Mouse (Mus musculus) lung, adult 2 months (tissue): ENCODE measurements around the gene Irf3. TPM values are rescaled to one million over a fixed set of nuclear protein-coding genes. Genes with fewer than 3 reads are reported as not detected.

Experiments used
- DNase-seq: peaks from one replicate; pipeline ENCODE4 v3.0.0; 2022
- H3K4me1 ChIP-seq: fragments of 200-500 bp; 2 replicates; pipeline ENCODE4 v1.6.1; 2011; ENCODE audit warnings: low read length; ENCODE audit not compliant: control insufficient read depth, insufficient read depth
- H3K4me3 ChIP-seq: fragments of 200-500 bp; replicated peaks from 2 replicates; pipeline ENCODE3; 2011; ENCODE audit warnings: low read depth, mild to moderate bottlenecking, control low read depth, low read length; ENCODE audit errors: extremely low read depth
- CTCF ChIP-seq: fragments of 200-500 bp; IDR thresholded peaks from 2 replicates; pipeline ENCODE4 v1.5.1; 2011; ENCODE audit warnings: mild to moderate bottlenecking, low read length, control low read depth; ENCODE audit not compliant: insufficient read depth
- POLR2A ChIP-seq: fragments of 200-500 bp; IDR thresholded peaks from 2 replicates; pipeline ENCODE4 v1.6.1; 2011; ENCODE audit warnings: low read depth, mild to moderate bottlenecking, control low read depth, low read length, borderline replicate concordance; ENCODE audit errors: extremely low read depth
- WGBS: fragments of 180-500 bp; shearing (Covaris S2); methylation state at CpG from one replicate; pipeline ENCODE4 v1.1.7; 2018; 5-methylcytosine and 5-hydroxymethylcytosine counted together
- polyA plus RNA-seq: library from polyadenylated mRNA; depleted of rRNA; stranded (reverse); fragments of >200 nt; gene quantifications from 2 replicates; pipeline ENCODE4 v1.2.3, GENCODE M21; 2012

The Irf3 gene
- polyA plus RNA-seq, 1 experiment: 130 TPM

GRCm38 (mm10) chr7:45013366-45014095 lies 16.1 kb downstream of the Irf3 start:
- Histone ChIP-seq H3K4me1 (no peaks in the 10 kb centered on the region; the same call in 1 of the 2 replicates), H3K4me3 (no peak overlapping the region)
- no peak for TF ChIP-seq POLR2A
- TF ChIP-seq CTCF: no peak
- 90% methylated on average over 16 of the region's 16 CpGs for WGBS
- no peak for DNase-seq

- H3K4me1 ChIP-seq: no peaks in the 10 kb centered on the region; the same call in 1 of the 2 replicates
- no peak for DNase-seq
- WGBS: 87% methylated on average over 3 of the region's 3 CpGs
- TF ChIP-seq CTCF (no peak), POLR2A (no peak)
- no peak overlapping the region for H3K4me3 ChIP-seq
Observed at GRCm38 (mm10) chr7:45014096-45014451, 16.6 kb downstream of the Irf3 start.

GRCm38 (mm10) chr7:45015344-45015956 lies 18.0 kb downstream of the Irf3 start:
- DNase-seq: peak; percentile 33
- under 1% methylated on average over 20 of the region's 20 CpGs for WGBS
- TF ChIP-seq CTCF: no peak
- peak overlapping the region; percentile 74 for H3K4me3 ChIP-seq
- H3K4me1 ChIP-seq: peaks cover 2% of the 10 kb centered on the region; the same call in 1 of the 2 replicates

DNA sequence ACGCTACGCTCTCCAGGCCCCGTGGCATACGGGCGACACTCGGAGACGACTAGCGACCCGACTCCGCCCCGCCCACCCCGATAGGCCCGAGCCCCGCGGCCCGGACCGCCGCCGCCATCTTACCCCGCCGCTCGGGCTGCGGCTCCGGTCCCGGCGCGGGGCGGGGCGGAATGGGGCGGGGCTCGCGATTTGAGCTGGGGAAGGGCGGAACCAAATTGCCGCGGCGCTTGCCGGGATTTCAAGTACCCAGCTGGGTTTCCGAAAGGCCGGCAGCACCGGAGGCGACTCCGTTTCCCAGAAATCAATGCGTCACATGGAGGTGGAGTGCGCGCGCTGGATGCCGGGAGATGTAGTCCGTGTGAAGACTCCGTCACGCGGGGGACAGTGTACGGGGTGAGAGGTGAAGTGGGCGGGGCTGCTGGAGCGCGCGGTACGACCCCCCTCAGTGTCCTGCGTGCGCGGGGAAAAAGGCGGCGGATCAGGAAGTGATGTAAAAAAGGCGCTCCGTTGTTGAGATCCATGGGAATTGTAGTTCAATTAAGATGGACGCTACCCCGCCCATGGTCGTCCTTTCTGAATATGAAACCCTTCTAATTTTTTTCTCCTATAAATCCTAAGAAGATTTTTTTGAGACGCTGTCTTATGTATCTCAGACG lies 18.6 kb downstream of the Irf3 start, which contains the start of gene Scaf1:
Scaf1 (minus strand) TSS at position 407 of the 656 bp plus-strand sequence.
- peak; percentile 99 for DNase-seq
- peak within 1 kb of the TSS; percentile 74 for H3K4me3 ChIP-seq
- peaks cover 2% of the 10 kb centered on the region; the same call in 1 of the 2 replicates for H3K4me1 ChIP-seq
- WGBS: 1% methylated on average over 69 of the region's 69 CpGs
- TF ChIP-seq CTCF: no peak
- peak; percentile 63 for TF ChIP-seq POLR2A

- WGBS: 1% methylated on average over 4 of the region's 4 CpGs
- H3K4me1 ChIP-seq: peaks cover 2% of the 10 kb centered on the region; the same call in 1 of the 2 replicates
- TF ChIP-seq CTCF (no peak), POLR2A (no peak)
- peak overlapping the region; percentile 34 for H3K4me3 ChIP-seq
- no peak for DNase-seq
Observed at GRCm38 (mm10) chr7:45016761-45017160, 19.3 kb downstream of the Irf3 start.

GRCm38 (mm10) chr7:45017242-45018061 lies 20.0 kb downstream of the Irf3 start, which contains the start of gene Rras:
TSS of gene Rras (plus strand) at chr7:45017961.
- H3K4me1 ChIP-seq: peaks cover 2% of the 10 kb centered on the region; the same call in 1 of the 2 replicates

GRCm38 (mm10) chr7:45019031-45019571 lies 21.7 kb downstream of the Irf3 start:
- peak overlapping the region; percentile 76 for H3K4me3 ChIP-seq
- 10% methylated on average over 8 of the region's 8 CpGs for WGBS
- TF ChIP-seq CTCF (no peak), POLR2A (peak; percentile 76; the same call in 1 of the 2 replicates)
- DNase-seq: peak; percentile 71
- peaks cover 2% of the 10 kb centered on the region; the same call in 1 of the 2 replicates for H3K4me1 ChIP-seq

More at GRCm38 (mm10) chr7:45017242-45018061, 20.0 kb downstream of the Irf3 start, which contains the start of gene Rras:
- DNase-seq: peak; percentile 85
- peak within 1 kb of the TSS; percentile 76 for H3K4me3 ChIP-seq
- TF ChIP-seq POLR2A: peak; percentile 90
- no peak for TF ChIP-seq CTCF
- whole genome bisulfite sequencing: under 1% methylated on average over 36 of the region's 36 CpGs

DNA sequence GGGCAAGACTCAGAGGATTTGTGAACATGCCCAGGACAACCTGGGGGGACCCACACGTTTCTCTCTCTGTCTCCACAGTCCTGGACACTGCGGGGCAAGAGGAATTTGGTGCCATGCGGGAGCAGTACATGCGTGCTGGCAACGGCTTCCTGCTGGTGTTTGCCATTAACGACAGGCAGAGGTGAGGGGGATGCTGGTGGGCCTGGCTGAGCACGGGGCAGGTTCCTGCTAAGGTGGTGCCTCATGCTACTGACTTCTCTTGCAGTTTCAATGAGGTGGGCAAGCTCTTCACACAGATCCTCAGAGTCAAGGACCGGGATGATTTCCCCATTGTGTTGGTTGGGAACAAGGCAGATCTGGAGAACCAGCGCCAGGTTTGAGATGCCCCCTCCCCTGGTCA lies 22.8 kb downstream of the Irf3 start:
- WGBS: 74% methylated on average over 9 of the region's 9 CpGs

More for the DNA sequence above, 22.8 kb downstream of the Irf3 start:
- Histone ChIP-seq H3K4me1 (peaks cover 2% of the 10 kb centered on the region; the same call in 1 of the 2 replicates), H3K4me3 (no peak overlapping the region)
- TF ChIP-seq POLR2A (no peak), CTCF (no peak)
- DNase-seq: no peak
